Mouse (Mus musculus) MEL (cell line): Measurements from ENCODE around the gene Rassf8.

Experiments
- BHLHE40 ChIP-seq: IDR thresholded peaks from 2 replicates; pipeline ENCODE4 v1.6.1; 2012; ENCODE audit warnings: low read depth, mild to moderate bottlenecking, inconsistent platforms, low read length, improper control_type of control experiment, borderline replicate concordance
- CHD2 ChIP-seq: IDR thresholded peaks from 2 replicates; pipeline ENCODE4 v1.6.1; 2011; ENCODE audit warnings: low read length, improper control_type of control experiment
- CTCF ChIP-seq, 3 experiments: IDR thresholded peaks in 2 of 3; conservative IDR thresholded peaks in 1 of 3; 2 replicates each; pipeline ENCODE4 v1.5.1; 2011 to 2012; ENCODE audit warnings: low read length in 3 of 3, low read depth in 2 of 3, mild to moderate bottlenecking in 2 of 3, improper control_type of control experiment in 1 of 3, inconsistent platforms in 1 of 3, mixed read lengths in 1 of 3, moderate library complexity in 1 of 3; ENCODE audit not compliant: control insufficient read depth in 1 of 3, insufficient read depth in 1 of 3, poor library complexity in 1 of 3, severe bottlenecking in 1 of 3
- ELF1 ChIP-seq: IDR thresholded peaks from 2 replicates; pipeline ENCODE4 v1.6.1; 2014; ENCODE audit warnings: low read depth, mild to moderate bottlenecking, inconsistent platforms, low read length, improper control_type of control experiment, moderate library complexity
- EP300 ChIP-seq, 2 experiments: IDR thresholded peaks; 2 replicates each; pipeline ENCODE4 v1.6.1; 2011; ENCODE audit warnings: improper control_type of control experiment in 2 of 2, low read length in 2 of 2, low read depth in 1 of 2, mild to moderate bottlenecking in 1 of 2
- GABPA ChIP-seq: IDR thresholded peaks from 2 replicates; pipeline ENCODE4 v1.6.1; 2012; ENCODE audit warnings: low read depth, mild to moderate bottlenecking, inconsistent platforms, low read length, improper control_type of control experiment, moderate library complexity
- GATA1 ChIP-seq: IDR thresholded peaks from 2 replicates; pipeline ENCODE4 v1.6.1; 2011; ENCODE audit warnings: low read depth, low read length, improper control_type of control experiment
- HCFC1 ChIP-seq: IDR thresholded peaks from 2 replicates; pipeline ENCODE4 v1.6.1; 2012; ENCODE audit warnings: low read depth, mild to moderate bottlenecking, inconsistent platforms, low read length, improper control_type of control experiment, moderate library complexity
- MAX ChIP-seq: IDR thresholded peaks from 2 replicates; pipeline ENCODE4 v1.6.1; 2011; ENCODE audit warnings: low read length, improper control_type of control experiment
- NRF1 ChIP-seq: IDR thresholded peaks from 2 replicates; pipeline ENCODE4 v1.6.1; 2014; ENCODE audit warnings: low read depth, mild to moderate bottlenecking, inconsistent platforms, low read length, improper control_type of control experiment, moderate library complexity; ENCODE audit not compliant: poor library complexity, insufficient read depth, severe bottlenecking
- POLR2A ChIP-seq, 2 experiments: IDR thresholded peaks; 2 replicates each; pipeline ENCODE4 v1.6.1; 2011 to 2012; ENCODE audit warnings: low read length in 2 of 2, mild to moderate bottlenecking in 2 of 2, control low read depth in 1 of 2, improper control_type of control experiment in 1 of 2, low read depth in 1 of 2, moderate library complexity in 1 of 2; ENCODE audit not compliant: control insufficient read depth in 1 of 2, insufficient read depth in 1 of 2, poor library complexity in 1 of 2
- ZC3H11A ChIP-seq: IDR thresholded peaks from 2 replicates; pipeline ENCODE4 v1.6.1; 2012; ENCODE audit warnings: low read depth, mild to moderate bottlenecking, inconsistent platforms, low read length, improper control_type of control experiment

- TF ChIP-seq CTCF (IDR thresholded peaks at IDR 0.05 in 2 of 3, conservative IDR thresholded peaks at IDR 0.05 in 1 of 3; ENCODE audit: control insufficient read depth in 1 of 3, insufficient read depth in 1 of 3, low read depth in 2 of 3, low read length in 3 of 3, poor library complexity in 1 of 3, severe bottlenecking in 1 of 3) (no peak), GABPA (no peak), EP300 (IDR thresholded peaks at IDR 0.05; ENCODE audit: low read depth in 1 of 2, low read length in 2 of 2) (no peak), MAX (no peak), CHD2 (no peak), NRF1 (no peak), BHLHE40 (no peak), ZC3H11A (no peak), GATA1 (no peak), POLR2A (IDR thresholded peaks at IDR 0.05; ENCODE audit: control insufficient read depth in 1 of 2, insufficient read depth in 1 of 2, low read depth in 1 of 2, low read length in 2 of 2, poor library complexity in 1 of 2) (no peak), HCFC1 (no peak), ELF1 (no peak)
Measured at GRCm38 (mm10) chr6:145787311-145787710, 40.8 kb downstream of the Rassf8 start.
